Mouse (Mus musculus): ENCODE measurements around the gene Numbl. TPM values are rescaled to one million over a fixed set of nuclear protein-coding genes. Genes with fewer than 3 reads are reported as not detected.

Gene Numbl
- polyA plus RNA-seq, 1 experiment from 2014 or later, result 9.0 TPM

DNA sequence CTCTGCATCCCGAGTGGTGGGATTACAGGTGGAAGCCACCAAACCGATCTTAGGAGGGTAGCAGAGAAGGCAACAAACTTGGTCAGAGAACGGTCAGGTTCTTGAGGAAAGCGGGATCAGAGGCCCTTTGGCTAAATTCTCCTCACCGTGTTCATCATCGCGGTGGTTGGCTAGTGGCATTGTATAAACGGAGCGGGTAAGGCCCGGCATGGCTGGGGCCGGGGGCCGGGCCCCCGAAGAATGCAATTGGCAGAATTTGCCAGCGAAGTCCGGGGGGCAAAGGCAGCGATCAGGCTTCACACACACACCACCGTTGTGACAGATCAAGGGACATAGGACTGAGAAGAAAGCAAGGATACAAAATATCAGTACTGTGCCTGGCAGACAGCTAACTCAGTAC, 71.7 kb downstream of the Numbl start:
- H3K9ac ChIP-seq (ENCODE audit: low read length), result no peak overlapping the region
- peaks cover 23% of the 10 kb centered on the region for H3K4me1 ChIP-seq (ENCODE audit: control insufficient read depth, insufficient read depth, low read length)
- peaks cover 90% of the 10 kb centered on the region for H3K27me3 ChIP-seq (ENCODE audit: control insufficient read depth, insufficient read depth, low read length)
- H3K36me3 ChIP-seq (ENCODE audit: control insufficient read depth, insufficient read depth, low read length), result no peaks in the 10 kb centered on the region
- H3K4me2 ChIP-seq (ENCODE audit: low read depth, severe bottlenecking), result no peak overlapping the region
- WGBS, result 19% methylated on average over 17 of the region's 17 CpGs
- ATAC-seq (ENCODE audit: insufficient number of reproducible peaks, low FRiP score, low TSS enrichment, low read depth) (no peak), DNase-seq (ENCODE audit: low spot score) (no peak)
- H3K27ac ChIP-seq (replicated peaks; ENCODE audit: low read depth, low read length), result no peak overlapping the region
- peaks cover 4% of the 10 kb centered on the region; the same call in 1 of the 2 replicates for H3K9me3 ChIP-seq (ENCODE audit: control insufficient read depth, low read length)
- peak overlapping the region; percentile 32; the same call in 1 of the 2 replicates for H3K4me3 ChIP-seq (ENCODE audit: low read depth, low read length)

DNA sequence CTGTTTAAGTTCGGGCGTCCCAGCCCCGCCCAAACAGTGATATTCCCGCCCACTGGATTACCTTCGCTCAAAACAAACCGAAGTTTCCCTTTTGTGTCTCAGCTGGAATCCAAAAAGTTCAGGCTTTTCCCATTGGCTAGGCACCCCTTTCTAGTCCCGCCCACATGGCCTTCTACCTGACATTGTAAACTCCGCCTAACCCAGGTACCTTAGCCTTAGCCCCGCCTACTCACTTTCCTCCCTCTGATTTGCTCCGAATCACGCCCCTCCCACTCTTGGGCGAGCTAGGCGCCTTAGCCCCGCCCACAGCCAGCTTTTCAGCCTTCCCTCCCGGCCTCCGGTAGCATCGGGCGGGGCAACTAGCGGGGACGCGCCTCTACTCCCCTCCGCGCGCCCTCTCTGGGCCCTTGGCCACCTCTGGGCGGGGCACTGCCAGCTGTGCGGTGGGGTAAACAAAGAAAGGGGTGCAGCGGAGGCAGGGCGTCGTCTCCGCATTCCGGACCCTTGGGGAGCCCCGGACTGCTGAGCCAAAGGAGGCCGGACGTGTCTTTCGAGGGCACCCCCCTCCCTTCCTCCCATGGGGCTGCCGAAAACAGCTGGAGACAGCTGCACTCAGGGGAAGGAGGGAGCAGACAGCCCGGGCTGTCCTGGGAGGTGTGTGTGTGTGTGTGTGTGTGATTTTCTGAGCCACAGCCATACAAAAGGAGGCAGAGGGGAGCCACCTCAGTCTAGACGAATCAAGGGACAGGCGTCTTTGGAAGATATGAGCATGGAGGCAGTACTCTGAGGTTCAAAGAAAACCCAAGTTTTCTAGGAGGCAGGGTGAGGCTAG, 72.7 kb downstream of the Numbl start:
- peak; percentile 28; the same call in 1 of the 2 replicates for ATAC-seq (ENCODE audit: insufficient number of reproducible peaks, low FRiP score, low TSS enrichment, low read depth)
- H3K36me3 ChIP-seq (ENCODE audit: control insufficient read depth, insufficient read depth, low read length), result no peaks in the 10 kb centered on the region
- peak overlapping the region; percentile 57 for H3K4me2 ChIP-seq (ENCODE audit: low read depth, severe bottlenecking)
- under 1% methylated on average over 39 of the region's 39 CpGs for WGBS
- no peak overlapping the region for H3K9ac ChIP-seq (ENCODE audit: low read length)
- H3K9me3 ChIP-seq (ENCODE audit: control insufficient read depth, low read length), result peaks cover 4% of the 10 kb centered on the region; the same call in 1 of the 2 replicates
- peak; percentile 84 for DNase-seq (ENCODE audit: low spot score)
- H3K27me3 ChIP-seq (ENCODE audit: control insufficient read depth, insufficient read depth, low read length), result peaks cover 94% of the 10 kb centered on the region
- peak overlapping the region; percentile 32 for H3K4me3 ChIP-seq (ENCODE audit: low read depth, low read length)
- no peak overlapping the region for H3K27ac ChIP-seq (replicated peaks; ENCODE audit: low read depth, low read length)
- H3K4me1 ChIP-seq (ENCODE audit: control insufficient read depth, insufficient read depth, low read length), result peaks cover 23% of the 10 kb centered on the region

DNA sequence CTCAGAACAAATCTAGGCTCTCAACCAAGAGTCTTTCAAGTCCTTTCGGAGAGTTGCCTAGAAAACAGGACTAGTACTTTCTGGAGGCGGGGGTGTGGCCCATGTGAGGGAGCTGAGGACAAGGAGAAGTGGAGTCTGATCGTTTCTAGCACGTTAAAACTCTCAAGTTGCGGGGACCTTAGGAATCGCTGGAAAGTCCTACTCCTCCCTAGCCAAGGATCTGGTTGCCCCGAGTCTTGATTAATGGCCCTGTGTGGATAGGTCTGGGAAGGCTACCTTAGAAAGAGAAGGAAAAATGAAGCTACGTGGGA, 73.3 kb downstream of the Numbl start:
- 2% methylated on average over 8 of the region's 8 CpGs for WGBS
- Histone ChIP-seq H3K9me3 (ENCODE audit: control insufficient read depth, low read length) (peaks cover 4% of the 10 kb centered on the region; the same call in 1 of the 2 replicates), H3K9ac (ENCODE audit: low read length) (no peak overlapping the region), H3K4me2 (ENCODE audit: low read depth, severe bottlenecking) (peak overlapping the region; percentile 57; the same call in 1 of the 2 replicates), H3K4me3 (ENCODE audit: low read depth, low read length) (no peak overlapping the region), H3K36me3 (ENCODE audit: control insufficient read depth, insufficient read depth, low read length) (no peaks in the 10 kb centered on the region), H3K4me1 (ENCODE audit: control insufficient read depth, insufficient read depth, low read length) (peaks cover 23% of the 10 kb centered on the region), H3K27me3 (ENCODE audit: control insufficient read depth, insufficient read depth, low read length) (peaks cover 88% of the 10 kb centered on the region), H3K27ac (replicated peaks; ENCODE audit: low read depth, low read length) (no peak overlapping the region)
- DNase-seq (ENCODE audit: low spot score), result no peak
- ATAC-seq (ENCODE audit: insufficient number of reproducible peaks, low FRiP score, low TSS enrichment, low read depth), result no peak

Other genes starting within 250 kb of the Numbl start
- gene Cyp2a12, start 229.4 kb upstream of the Numbl start, polyA plus RNA-seq (2014; fragmentation: Nextera tagmentation; extraction: Ambion mirVana), result not detected in 2 replicates
- not detected in 2 replicates for gene Cyp2f2, start 138.5 kb upstream of the Numbl start, polyA plus RNA-seq (2014; fragmentation: Nextera tagmentation; extraction: Ambion mirVana)
- 0.09 TPM in 1 of 2 replicates, not detected in the other for gene Cyp2t4, start 104.7 kb upstream of the Numbl start, polyA plus RNA-seq (2014; fragmentation: Nextera tagmentation; extraction: Ambion mirVana)
- gene Egln2, start 91.6 kb upstream of the Numbl start, polyA plus RNA-seq (2014; fragmentation: Nextera tagmentation; extraction: Ambion mirVana), result 49.3 and 52.3 TPM in 2 replicates
- 51.6 and 55.1 TPM in 2 replicates for gene Rab4b, start 79.5 kb upstream of the Numbl start, polyA plus RNA-seq (2014; fragmentation: Nextera tagmentation; extraction: Ambion mirVana)
- gene Gm21983, start 77.3 kb upstream of the Numbl start, polyA plus RNA-seq (2014; fragmentation: Nextera tagmentation; extraction: Ambion mirVana), result 0.48 TPM in 1 of 2 replicates, not detected in the other
- 5.5 and 8.7 TPM in 2 replicates for gene Mia, start 77.3 kb upstream of the Numbl start, polyA plus RNA-seq (2014; fragmentation: Nextera tagmentation; extraction: Ambion mirVana)
- gene BC024978, start 62.7 kb upstream of the Numbl start, polyA plus RNA-seq (2014; fragmentation: Nextera tagmentation; extraction: Ambion mirVana), result 3.9 and 4.8 TPM in 2 replicates
- gene Snrpa, start 62.2 kb upstream of the Numbl start, polyA plus RNA-seq (2014; fragmentation: Nextera tagmentation; extraction: Ambion mirVana), result 394 and 396 TPM in 2 replicates
- 6.5 and 8.0 TPM in 2 replicates for gene Itpkc, start 29.8 kb upstream of the Numbl start, polyA plus RNA-seq (2014; fragmentation: Nextera tagmentation; extraction: Ambion mirVana)
- 14.5 and 15.5 TPM in 2 replicates for gene Coq8b, start 25.4 kb upstream of the Numbl start, polyA plus RNA-seq (2014; fragmentation: Nextera tagmentation; extraction: Ambion mirVana)
- gene Ltbp4, start 79.3 kb downstream of the Numbl start, polyA plus RNA-seq (2014; fragmentation: Nextera tagmentation; extraction: Ambion mirVana), result 10.8 and 14.0 TPM in 2 replicates
- 46.5 and 50.9 TPM in 2 replicates for gene Shkbp1, start 97.6 kb downstream of the Numbl start, polyA plus RNA-seq (2014; fragmentation: Nextera tagmentation; extraction: Ambion mirVana)
- gene Gm20479, start 99.0 kb downstream of the Numbl start, polyA plus RNA-seq (2014; fragmentation: Nextera tagmentation; extraction: Ambion mirVana), result 0.52 TPM in 1 of 2 replicates, not detected in the other
- gene Sptbn4, start 189.3 kb downstream of the Numbl start, polyA plus RNA-seq (2014; fragmentation: Nextera tagmentation; extraction: Ambion mirVana), result 0.15 and 0.27 TPM in 2 replicates
- 29.0 and 30.5 TPM in 2 replicates for gene Blvrb, start 189.5 kb downstream of the Numbl start, polyA plus RNA-seq (2014; fragmentation: Nextera tagmentation; extraction: Ambion mirVana)
- gene Sertad3, start 215.3 kb downstream of the Numbl start, polyA plus RNA-seq (2014; fragmentation: Nextera tagmentation; extraction: Ambion mirVana), result 25.9 and 29.3 TPM in 2 replicates
- gene Sertad1, start 228.5 kb downstream of the Numbl start, polyA plus RNA-seq (2014; fragmentation: Nextera tagmentation; extraction: Ambion mirVana), result 29.0 and 31.5 TPM in 2 replicates
- gene Prx, start 240.9 kb downstream of the Numbl start, polyA plus RNA-seq (2014; fragmentation: Nextera tagmentation; extraction: Ambion mirVana), result 1.5 and 2.1 TPM in 2 replicates